Mouse (Mus musculus) ovary, postnatal 14 days (tissue): Measurements from ENCODE around the gene Prdm16.

ENCODE experiments used
- DNase-seq: peaks from one replicate; pipeline ENCODE4 v3.0.0; 2022; ENCODE audit warnings: low spot score

Prdm16 gene

DNA sequence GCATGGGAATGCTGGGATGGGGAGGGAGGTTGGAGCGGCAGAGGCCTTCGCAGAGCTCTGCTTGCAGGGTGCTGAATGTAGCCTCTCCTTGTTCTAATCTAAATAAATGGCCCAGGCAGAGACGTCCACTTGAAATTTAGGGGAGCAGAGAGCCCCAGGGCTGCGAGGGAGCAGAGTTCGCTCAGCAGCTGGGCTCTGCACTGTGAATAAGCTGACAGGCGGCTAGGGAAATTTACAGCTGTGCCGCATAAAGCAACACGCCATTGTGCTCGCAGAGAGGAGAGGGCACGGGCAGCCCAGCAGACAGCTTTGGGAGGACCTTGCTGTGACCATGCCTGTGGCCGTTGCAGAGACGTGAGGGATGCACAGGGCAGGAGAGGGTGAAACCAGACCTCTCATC lies 305.4 kb downstream of the Prdm16 start:
- no peak for DNase-seq

DNA sequence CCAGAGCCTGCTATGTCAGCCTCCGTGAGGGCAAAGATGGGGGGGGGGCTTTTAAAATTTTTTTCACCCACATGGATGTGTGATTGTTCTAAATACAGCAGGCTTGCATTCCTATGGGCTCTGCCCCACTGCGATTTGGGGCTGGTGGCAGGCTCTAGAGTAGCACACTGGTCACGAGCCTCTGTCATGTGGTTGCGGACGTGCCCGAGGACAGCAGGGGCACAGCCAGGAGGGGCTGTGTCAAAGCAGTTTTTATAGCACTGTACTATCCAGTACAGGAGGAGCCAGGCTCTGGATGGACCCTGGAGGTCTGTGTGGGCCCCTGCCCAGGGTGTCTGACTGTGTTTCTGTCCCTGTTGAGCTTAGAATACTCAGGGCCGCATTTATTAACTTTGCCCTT lies 306.7 kb downstream of the Prdm16 start:
- no peak for DNase-seq

DNA sequence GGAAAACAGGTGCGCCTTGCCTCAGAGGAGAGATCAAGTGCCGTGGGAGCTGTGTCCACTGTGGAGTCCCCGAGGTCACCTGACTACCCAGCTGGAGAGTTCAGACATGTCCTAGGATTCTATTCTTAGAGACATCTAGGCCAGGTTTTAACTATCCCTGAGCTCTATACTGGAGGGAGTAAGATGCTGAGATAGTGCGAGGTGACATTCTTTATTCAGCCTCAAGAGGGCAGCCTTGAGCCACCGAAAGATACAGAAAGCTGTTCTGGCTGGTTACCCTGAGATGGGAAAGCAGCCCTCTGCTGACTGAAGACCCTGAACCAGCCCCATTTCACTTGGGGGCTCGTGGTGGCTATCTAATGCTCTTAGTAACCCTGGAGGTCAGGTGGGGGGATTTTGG lies 307.8 kb downstream of the Prdm16 start:
- DNase-seq = peak; percentile 60

DNA sequence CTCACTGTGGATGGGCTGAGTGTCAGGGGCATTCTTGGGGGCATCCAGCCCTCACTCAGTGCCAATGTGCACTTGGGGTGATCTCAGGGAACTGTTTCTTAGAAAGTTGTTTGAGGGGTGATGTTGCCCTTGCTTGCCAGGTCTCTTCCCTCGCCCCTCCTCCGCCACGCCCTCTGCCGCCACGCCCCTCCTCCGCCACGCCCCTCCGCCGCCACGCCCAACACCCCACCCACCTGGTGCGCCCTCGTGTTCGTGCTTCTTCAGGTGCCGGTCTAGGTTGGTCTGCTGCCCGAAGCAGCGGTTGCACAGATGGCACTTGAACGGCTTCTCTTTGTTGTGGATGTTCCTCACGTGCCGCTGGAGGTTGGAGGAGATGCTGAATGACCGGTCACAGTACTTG lies 308.2 kb downstream of the Prdm16 start:
- no peak for DNase-seq

DNA sequence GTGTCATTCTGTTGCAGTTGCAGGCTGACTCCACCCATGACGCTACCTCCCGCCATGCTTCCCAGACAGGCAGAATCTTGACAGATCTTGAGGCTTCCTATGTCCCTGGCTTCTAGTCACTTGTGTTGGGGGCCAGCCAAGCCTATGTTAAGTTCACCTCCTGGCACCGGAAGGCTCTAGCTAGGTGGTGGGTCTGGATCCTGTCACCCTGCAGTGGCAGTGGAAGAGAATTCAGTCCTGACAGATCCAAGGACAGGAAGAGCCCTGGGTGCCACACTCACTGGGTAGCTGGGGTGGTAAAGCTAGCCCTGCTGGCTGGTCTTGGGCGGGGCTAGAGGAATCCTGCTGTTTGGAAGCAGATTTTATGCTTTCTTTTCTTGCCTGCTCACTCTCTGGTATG lies 311.3 kb downstream of the Prdm16 start:
- DNase-seq = no peak

DNA sequence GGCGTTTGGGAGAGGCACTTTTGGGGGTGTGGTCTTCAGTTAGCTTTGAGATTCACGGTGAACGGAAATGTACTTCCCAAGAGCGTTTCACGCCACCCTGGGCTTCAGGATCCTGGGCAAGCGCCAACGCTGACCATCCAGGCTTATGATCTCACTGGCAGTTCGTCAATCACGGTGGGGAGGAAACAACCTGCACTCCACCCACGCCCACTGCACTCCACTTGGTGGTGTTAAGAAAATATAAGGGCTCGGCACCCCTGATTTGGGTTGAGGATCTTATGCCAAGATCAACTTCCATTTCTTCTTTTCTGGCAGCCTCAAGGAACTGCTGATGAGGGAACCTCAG lies 323.1 kb downstream of the Prdm16 start:
- no peak for DNase-seq

DNA sequence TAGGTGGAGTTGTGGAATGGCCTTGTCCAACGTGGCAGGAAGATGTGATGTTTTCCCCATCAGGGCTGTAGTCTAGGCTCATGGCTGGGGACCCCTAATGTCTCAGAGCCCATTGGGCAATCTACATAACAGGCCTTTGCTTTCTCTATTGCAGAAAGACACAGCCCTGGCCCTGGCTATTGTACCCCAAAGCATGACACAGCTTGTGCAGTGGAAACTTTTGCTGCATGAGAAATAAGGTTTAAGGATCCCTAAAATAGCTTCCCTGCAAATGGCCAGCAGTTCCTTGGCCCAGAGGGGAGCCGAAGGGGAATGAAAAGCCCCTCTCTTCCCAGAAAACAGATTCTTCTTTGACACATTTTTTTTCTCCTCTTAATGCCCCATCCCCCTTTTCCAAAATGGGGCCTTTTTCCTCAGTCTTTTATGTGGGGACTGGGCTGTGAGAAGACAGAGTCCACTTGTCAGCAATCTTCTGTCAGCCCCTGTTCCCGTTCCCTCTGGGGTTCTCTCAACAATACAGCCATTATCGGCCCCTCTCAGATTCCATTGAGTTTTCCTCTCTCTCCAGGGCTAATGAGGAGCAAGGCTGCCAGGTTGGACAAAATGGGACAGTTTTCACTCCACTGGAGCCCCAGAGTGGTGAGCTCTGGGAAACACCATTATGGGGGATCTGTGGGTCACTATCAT lies 323.6 kb downstream of the Prdm16 start:
- DNase-seq = no peak

DNA sequence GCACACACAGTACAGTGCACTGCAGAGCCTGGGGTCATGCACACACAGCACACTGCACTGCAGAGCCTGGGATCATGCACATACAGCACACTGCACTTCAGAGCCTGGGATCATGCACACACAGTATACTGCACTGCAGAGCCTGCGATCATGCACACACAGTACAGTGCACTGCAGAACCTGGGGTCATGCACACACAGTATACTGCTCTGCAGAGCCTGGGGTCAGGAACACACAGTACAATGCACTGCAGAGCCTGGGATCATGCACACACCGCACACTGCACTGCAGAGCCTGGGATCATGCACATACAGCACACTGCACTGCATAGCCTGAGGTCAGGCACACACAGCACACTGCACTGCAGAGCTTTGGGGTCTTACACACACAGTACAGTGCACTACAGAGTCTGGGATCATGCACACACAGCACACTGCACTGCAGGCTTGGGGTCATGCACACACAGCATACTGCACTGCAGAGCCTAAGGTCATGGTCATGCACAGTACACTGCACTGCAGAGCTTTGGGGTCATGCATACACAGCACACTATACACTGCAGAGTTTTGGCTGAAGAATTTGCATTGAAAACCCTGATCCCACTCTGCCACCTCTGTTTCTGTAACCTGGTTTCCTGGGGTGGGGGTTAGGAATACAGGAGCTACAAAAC lies 324.4 kb downstream of the Prdm16 start:
- DNase-seq = no peak

DNA sequence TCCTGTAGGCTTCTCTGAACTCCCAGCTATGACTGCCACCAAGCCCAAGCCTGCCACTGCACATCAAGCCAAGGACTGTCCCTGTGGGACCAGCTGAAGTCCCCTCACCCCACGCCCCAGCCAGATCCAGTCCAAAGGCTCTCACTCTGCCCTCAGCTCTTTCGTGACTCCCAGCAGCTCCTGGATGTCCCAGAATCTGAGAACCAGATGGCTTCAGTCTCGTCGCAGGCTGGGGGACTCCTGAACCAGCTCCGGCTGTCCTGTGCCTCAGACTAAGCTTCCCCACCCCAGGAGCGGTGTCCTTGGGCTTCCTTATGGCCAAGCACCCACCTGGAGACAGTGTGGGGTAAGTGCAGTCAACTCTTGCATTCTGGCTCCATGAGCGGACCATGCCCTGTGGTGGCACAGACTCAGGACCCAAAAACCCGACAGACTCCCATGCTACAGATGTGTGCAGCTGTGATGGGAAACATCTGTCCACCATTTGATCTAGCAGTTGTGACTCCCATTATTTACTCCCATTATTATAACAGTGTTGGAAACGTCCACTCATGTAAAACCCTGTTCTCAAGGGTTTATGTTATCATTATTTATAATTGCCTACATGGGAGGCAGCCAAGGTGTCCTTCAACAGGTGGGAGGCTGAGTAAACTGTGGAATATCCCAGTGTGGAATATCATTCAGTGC lies 326.0 kb downstream of the Prdm16 start:
- no peak for DNase-seq

DNA sequence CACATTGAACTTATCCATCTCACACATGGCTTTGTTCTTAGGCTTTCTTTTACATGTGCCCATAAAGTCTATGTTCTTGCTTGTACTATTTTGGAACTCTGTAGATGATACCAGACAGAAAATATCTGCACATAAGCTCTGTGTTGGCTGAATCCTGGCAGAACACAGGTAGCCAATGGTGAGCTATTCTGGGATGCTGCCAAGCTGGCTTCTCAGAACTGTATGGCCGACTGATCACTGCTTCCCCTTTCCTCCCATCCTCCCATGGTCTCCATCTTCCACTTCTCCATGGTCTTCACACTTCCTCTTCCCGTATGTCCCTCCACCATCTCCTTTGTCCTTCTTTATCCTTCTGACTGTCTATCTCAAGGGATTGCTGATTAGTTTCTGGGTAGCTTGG lies 327.5 kb downstream of the Prdm16 start:
- DNase-seq = no peak

DNA sequence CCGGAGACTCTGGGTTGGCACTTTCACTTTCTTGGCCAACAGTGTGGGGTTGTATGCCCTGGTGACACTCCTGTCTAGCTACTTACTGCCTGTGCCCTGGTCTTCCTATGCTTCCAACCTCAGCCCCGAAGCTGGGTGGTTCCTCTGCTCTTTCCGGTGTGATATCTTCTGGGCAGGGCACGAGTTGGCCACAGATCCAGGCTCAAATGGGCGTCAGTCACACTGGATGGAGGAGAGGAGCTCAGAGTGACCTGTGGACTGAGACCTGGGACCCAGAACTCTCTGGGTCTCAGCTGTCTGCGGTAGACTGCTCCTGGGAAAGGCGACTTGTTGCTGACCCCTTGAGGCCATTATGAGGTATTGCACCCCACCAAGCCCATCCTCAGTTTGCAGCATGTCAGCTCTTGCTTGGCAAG lies 335.2 kb downstream of the Prdm16 start, which contains the start of gene Arhgef16:
Gene Arhgef16, minus strand, starts transcription at position 211 of the 416 bp plus-strand sequence.
- DNase-seq = peak; percentile 17

DNA sequence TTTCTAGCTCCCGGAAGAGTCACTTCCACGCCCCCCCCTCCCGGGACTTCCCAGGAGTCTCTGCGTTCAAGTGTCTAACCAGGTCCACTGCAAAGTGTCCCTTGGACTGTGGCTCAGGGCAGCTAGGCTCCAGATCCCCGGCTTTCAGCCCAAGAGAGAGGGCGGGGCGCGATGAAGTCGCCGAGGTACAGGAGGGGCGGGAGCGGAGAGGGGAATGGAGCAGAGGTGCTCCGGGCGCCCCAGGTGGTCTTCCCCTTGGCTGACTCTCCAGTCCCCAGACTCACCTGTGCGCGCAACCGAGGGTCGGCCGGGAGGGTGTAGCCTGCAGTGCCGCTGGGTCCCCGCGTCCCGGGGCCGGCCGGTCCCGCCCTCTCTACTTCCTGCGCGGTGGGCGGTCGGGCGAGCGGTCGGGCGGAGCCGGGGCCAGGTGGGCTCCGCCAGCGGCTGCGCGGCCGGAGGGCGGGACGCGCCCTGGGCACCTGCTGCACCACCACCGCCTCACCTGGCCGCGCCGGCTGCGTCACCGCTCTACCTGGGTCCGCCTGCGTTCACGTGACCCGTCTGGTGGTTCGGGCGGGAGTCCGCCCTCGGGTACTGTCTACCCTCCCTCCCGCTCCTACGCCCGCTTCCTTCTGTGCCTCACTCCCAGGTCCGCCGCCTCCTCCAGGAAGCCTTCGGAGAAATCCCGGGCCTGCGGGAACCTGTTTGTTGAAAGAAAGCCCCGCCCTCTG lies 337.0 kb downstream of the Prdm16 start:
- peak; percentile 21 for DNase-seq

DNA sequence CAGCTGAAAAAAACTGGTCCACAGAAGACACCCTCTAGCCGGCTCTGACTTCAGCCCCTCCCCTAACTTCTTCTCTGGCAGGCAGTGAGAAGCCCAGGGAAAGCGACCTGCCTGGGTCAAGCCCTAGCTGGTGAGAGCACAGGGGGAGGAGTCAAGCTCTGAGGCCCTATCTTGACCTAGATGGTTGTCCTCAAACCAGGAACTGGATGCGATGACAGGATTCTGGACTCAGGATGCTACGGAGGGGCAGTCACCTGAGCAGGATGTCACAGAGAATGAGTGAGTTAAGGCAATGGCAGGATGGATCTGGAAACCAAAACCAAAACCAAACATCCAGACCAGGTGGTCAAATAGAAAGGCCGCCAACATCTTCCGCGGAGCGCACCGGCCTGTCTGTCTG lies 338.9 kb downstream of the Prdm16 start:
- DNase-seq = no peak

DNA sequence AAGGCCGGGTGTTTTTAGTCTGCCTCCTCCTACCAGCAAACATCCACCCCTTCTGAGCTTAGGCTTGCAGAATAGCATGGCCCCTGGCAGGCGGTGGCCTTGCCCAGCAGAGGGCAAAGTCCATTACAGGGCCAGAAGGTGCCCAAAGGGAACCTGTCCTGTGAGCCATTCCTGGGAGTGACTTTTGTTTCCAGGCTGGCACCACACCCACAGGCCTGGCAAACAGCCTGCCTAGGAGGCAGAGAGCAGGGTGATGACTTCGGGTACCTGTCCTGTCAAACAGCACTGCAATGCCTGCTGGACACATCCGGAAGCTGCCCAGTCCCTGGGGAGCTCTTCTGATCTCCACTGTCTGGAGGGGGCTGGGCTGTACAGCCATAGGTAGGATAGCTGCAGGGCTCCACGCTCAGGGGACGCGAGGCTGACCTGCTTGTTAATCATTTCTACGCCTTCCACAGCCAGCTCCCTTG lies 342.4 kb downstream of the Prdm16 start:
- DNase-seq = no peak

DNA sequence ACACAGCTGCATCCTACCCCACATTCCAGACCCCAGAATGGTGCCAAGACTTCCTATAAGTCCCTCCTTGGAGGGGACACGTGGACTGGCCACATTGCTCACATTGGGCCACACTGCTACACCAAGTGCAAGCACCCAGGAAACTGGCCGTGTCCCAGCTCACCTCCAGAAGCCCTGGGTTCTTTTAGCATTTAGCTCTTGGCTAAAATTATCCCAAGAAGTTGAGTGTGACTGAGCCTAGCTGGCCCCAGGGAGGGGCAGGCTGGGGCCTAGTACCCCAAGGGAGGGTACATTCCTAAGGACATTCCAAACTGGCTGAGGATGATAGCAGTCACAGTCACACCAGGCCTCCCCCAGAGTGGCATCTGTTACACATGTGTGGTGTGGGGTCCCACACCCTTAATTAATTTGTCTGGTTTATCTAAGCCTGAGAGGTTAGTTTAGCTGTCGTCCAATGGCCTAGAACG lies 342.9 kb downstream of the Prdm16 start:
- DNase-seq = no peak

DNA sequence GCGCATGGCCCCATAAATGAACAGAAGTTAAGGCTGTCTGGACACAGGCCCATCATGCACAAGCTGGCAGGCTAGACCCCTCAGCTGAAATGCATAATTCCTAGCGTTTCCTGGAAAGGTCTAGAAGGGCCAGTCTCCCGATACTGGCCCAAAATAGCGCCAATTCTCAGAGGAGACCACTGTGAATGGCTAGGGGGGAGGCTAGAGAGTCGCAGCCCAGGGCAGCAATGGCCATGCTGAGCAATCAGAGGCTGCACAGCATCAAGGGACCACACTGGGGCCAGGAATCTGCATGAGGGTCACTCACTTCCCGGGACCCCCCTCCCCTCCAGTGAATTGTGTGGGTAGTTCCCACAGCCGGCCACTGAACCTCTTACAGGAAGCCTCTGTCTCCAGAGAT lies 353.0 kb downstream of the Prdm16 start:
- DNase-seq = no peak

DNA sequence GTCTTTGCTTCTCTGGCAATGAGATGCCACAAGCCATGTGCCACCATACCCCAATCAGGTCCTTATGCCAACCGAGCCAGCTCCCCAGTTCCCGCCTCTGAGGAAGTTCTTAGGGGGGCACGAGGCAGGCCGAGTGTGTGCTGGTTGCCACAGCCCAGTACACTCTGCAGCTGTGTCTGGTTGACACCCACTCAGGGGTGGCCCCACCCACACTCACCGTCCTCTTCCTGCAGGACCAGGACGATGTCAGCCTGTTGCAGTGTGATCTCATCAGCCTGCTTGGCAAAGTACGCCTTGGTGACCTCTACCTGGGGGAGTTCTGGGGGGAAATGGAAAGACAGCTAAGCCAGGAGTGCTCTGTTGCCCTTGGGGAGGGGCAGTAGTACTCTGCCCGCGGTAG lies 357.2 kb downstream of the Prdm16 start:
- DNase-seq = no peak

DNA sequence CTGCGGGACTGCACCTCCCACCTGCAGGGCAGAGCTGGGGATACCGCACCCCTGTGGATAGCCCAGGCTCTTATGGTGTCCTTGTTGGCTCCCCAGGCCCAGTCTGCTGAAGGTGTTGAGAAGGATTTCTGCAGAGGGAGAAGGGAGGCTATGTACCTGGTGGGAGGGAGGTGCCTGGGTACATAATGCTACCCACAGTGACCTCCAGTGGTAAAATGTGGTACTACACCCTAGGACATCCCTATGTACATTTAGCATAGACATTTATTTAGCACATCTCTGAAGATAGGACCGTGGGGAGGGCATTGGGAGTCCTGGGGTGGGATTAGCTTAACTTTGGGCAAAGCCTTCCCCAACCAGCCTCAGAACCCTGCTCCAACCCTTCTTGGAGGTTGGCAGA lies 363.7 kb downstream of the Prdm16 start:
- peak; percentile 59 for DNase-seq

DNA sequence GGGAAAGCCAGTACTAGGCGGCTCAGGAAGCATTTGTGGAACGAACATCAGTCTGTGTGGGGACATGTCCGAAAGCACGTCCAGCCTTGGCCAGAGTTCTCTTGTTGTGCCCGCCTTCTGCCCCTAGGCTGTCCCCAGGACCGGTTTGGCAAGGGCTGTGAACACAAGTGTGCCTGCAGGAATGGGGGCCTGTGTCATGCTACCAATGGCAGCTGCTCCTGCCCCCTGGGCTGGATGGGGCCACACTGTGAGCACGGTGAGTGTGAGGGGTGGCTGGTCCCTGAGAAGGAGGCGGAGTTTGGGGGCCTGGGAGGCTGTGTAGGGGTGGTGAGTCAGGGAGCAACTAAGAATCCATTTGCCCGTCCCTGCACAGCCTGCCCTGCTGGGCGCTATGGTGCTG lies 367.2 kb downstream of the Prdm16 start:
- no peak for DNase-seq

DNA sequence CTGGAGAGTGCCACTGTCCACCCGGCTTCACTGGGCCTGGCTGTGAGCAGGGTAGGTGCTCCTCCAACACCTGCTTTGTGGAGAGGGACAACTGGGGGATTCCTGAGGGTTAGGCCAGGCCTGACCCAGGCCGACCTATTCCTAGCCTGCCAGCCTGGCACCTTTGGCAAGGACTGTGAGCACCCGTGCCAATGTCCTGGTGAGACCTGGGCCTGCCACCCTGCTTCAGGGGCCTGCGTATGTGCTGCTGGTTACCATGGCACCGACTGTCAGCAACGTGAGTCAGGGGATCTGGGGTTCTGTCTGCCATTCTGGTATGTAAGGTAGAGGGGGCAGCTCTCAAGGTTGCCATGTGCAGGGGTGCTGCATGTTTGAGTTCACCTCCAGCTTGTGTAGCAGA lies 369.2 kb downstream of the Prdm16 start:
- no peak for DNase-seq
